Mouse (Mus musculus): ENCODE data around the gene Pigc. TPM values are rescaled to one million over a fixed set of nuclear protein-coding genes. Genes with fewer than 3 reads are reported as not detected.

The Pigc gene
- 0.32 and 1.5 TPM in 2 replicates for polyA plus RNA-seq (2012; ENCODE audit: low replicate concordance)

GRCm38 (mm10) chr1:161968589-161969407, at the start of gene Pigc:
TSS of gene Pigc (plus strand) at chr1:161969186.

GRCm38 (mm10) chr1:161979536-161979935, 10.6 kb downstream of the Pigc start, which contains the start of gene 4930558K02Rik:
TSS of gene 4930558K02Rik (minus strand) at chr1:161979636.

Other genes with a start within 250 kb of the Pigc start
- gene Fasl, start 180.7 kb upstream of the Pigc start, polyA plus RNA-seq (2012; ENCODE audit: low replicate concordance): 0.17 and 0.75 TPM in 2 replicates
- gene Suco, start 92.5 kb upstream of the Pigc start, polyA plus RNA-seq (2012; ENCODE audit: low replicate concordance): 2.3 and 2.4 TPM in 2 replicates
- gene 4930558K02Rik, start 10.4 kb downstream of the Pigc start, polyA plus RNA-seq (2012; ENCODE audit: low replicate concordance): not detected in 2 replicates

All from leukemia stem cell, adult 10-12 weeks (primary cell).